Mouse (Mus musculus): Measurements from ENCODE around the gene Rtkn2.
A peak's percentile ranks its signal among the peaks of the same experiment; 100 is the strongest.

Rtkn2 gene

GRCm38 (mm10) chr10:68104881-68105781 is 125.8 kb downstream of the Rtkn2 start:
- DNase-seq: peak in 1 of 2 experiments; percentile 28

DNA sequence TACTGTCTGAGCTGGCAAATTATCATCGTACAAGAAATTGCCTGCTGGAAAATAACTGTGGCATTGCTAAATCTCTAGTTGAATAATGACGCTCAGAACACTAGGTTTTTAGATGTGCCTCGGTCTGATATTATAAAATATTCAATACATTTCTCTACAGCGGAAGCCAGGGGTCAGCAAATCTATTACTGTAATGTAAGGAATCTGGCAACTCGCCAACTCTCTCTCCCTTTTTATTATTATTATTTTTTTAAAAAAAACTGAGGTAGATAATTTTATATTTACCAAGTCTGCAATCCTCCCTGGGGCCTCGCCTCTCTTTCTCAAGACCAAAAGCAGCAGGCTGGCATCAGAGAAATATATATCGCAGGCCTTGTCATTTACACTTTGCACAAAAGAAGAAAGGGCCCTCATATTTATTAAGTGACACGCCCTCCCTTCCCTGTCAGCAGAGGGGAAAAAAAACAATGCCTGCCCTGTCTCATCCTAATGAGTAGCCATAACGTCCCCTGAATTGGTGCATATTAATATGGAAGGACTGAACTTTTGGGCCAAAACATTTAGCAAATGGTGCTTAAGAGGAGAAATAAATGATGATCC is 127.1 kb downstream of the Rtkn2 start:
- no peak for DNase-seq

DNA sequence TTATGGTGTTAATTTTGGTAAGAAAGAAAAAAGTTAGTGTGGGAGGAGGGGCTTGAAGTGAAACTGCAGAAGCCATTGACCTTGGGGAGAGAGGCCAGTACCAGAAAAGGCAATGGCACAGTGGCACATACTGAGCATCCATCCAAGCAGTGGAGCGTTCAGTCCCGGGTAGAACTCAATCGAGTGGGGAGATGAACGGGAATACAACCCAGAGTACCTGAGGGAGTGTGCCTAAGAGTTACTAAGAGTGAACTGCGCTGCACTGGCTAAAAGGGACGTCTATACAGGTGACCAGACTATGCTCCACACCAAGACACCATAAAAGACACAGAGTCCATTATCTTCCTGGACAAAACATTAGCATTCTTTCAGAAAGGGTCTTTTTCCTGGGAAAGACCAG is 128.3 kb downstream of the Rtkn2 start:
- no peak for DNase-seq
